Mouse (Mus musculus): Measurements from ENCODE around the gene Lpin2.

The Lpin2 gene

GRCm38 (mm10) chr17:71182211-71182721 lies at the start of gene Lpin2:
Gene Lpin2 (plus strand): TSS chr17:71182560.
- no peak for DNase-seq (ENCODE audit: low read depth, low spot score)

GRCm38 (mm10) chr17:71132856-71133439 lies 49.4 kb upstream of the Lpin2 start:
- DNase-seq (ENCODE audit: low read depth, low spot score) = no peak

- no peak for DNase-seq (ENCODE audit: low read depth, low spot score)
These were observed 47.9 kb upstream of the Lpin2 start for GRCm38 (mm10) chr17:71134441-71134955.

- no peak for DNase-seq (ENCODE audit: low read depth, low spot score)
These were observed 47.3 kb upstream of the Lpin2 start for GRCm38 (mm10) chr17:71135108-71135507.

GRCm38 (mm10) chr17:71135866-71136265 lies 46.5 kb upstream of the Lpin2 start:
- DNase-seq (ENCODE audit: low read depth, low spot score) = no peak

- no peak for DNase-seq (ENCODE audit: low read depth, low spot score)
These were observed 45.7 kb upstream of the Lpin2 start for GRCm38 (mm10) chr17:71136384-71137333.

- no peak for DNase-seq (ENCODE audit: low read depth, low spot score)
These were observed 45.0 kb upstream of the Lpin2 start for GRCm38 (mm10) chr17:71137334-71137721.

GRCm38 (mm10) chr17:71142068-71142467 lies 40.3 kb upstream of the Lpin2 start:
- no peak for DNase-seq (ENCODE audit: low read depth, low spot score)

- DNase-seq (ENCODE audit: low read depth, low spot score) = no peak
These were observed 39.2 kb upstream of the Lpin2 start for GRCm38 (mm10) chr17:71143155-71143554.

- no peak for DNase-seq (ENCODE audit: low read depth, low spot score)
These were observed 37.8 kb upstream of the Lpin2 start for GRCm38 (mm10) chr17:71144322-71145116.

- no peak for DNase-seq (ENCODE audit: low read depth, low spot score)
These were observed 37.0 kb upstream of the Lpin2 start for GRCm38 (mm10) chr17:71145248-71145961.

- no peak for DNase-seq (ENCODE audit: low read depth, low spot score)
These were observed 29.0 kb upstream of the Lpin2 start for GRCm38 (mm10) chr17:71153356-71153755.

- DNase-seq (ENCODE audit: low read depth, low spot score) = no peak
These were observed 27.1 kb upstream of the Lpin2 start for GRCm38 (mm10) chr17:71155271-71155670.

- DNase-seq (ENCODE audit: low read depth, low spot score) = no peak
These were observed 23.2 kb upstream of the Lpin2 start for GRCm38 (mm10) chr17:71159152-71159567.

GRCm38 (mm10) chr17:71159720-71160119 lies 22.6 kb upstream of the Lpin2 start:
- no peak for DNase-seq (ENCODE audit: low read depth, low spot score)

GRCm38 (mm10) chr17:71160244-71160995 lies 21.9 kb upstream of the Lpin2 start:
- DNase-seq (ENCODE audit: low read depth, low spot score) = no peak

- DNase-seq (ENCODE audit: low read depth, low spot score) = no peak
These were observed 17.4 kb upstream of the Lpin2 start for GRCm38 (mm10) chr17:71164991-71165390.

GRCm38 (mm10) chr17:71168205-71168815 lies 14.1 kb upstream of the Lpin2 start:
- DNase-seq (ENCODE audit: low read depth, low spot score) = no peak

- no peak for DNase-seq (ENCODE audit: low read depth, low spot score)
These were observed 13.5 kb upstream of the Lpin2 start for GRCm38 (mm10) chr17:71168846-71169245.

GRCm38 (mm10) chr17:71169639-71170038 lies 12.7 kb upstream of the Lpin2 start:
- DNase-seq (ENCODE audit: low read depth, low spot score) = no peak
